Mouse (Mus musculus): ENCODE measurements around the gene Zfyve28.

Zfyve28 gene

DNA sequence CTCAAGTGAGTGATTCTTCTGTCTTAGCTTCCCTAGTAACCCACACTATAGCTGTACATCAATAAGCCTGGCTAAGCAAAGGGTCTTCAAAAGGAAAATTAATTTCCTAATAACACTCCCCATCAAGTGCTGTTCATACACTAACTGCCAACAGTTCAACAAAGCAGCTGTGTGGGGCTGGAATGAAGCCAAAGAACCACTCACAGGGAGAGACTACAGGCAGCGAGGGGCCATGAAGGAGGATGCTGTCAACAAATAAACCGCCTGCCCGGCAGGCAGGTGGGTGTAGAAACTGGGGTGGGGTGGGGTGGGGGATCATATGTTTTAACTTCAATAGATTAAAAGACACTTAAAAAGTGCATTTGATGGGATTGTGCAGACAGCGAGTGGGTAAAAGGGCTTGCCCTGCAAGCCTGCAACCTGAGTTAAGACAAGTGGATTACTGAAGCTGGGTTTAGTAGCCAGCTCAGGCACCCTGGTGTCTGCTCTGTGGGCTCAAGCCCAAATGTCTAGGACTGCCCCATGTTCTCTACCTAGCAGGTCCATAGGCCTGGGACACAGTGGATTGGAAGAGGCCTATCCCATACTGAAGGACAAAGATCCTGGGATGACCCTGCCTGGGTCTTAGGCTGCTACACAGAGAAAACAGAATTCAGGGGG, 35.8 kb downstream of the Zfyve28 start:
- DNase-seq (ENCODE audit: low read depth, low spot score) = no peak

GRCm38 (mm10) chr5:34251794-34252193, 36.5 kb downstream of the Zfyve28 start:
- DNase-seq (ENCODE audit: low read depth, low spot score) = no peak

DNA sequence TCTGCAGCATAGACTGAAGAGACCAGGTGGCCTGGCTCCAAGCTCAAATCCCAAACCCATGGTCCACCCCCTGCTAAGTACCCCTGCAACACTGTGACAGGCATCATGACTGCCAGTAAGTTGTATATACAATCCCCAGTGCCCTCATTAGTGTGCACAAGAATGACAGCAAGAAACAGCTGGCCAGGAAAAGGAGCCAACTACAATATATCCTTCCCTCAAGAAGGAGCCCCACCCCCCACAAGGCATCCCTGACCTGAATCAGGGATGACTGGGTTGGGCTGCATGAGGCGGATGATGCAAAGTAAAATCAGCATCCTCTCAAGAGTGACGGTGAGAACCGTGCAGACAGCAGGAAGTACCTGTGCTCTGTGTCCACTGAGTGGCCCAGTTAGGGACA, 38.2 kb downstream of the Zfyve28 start:
- no peak for DNase-seq (ENCODE audit: low read depth, low spot score)

DNA sequence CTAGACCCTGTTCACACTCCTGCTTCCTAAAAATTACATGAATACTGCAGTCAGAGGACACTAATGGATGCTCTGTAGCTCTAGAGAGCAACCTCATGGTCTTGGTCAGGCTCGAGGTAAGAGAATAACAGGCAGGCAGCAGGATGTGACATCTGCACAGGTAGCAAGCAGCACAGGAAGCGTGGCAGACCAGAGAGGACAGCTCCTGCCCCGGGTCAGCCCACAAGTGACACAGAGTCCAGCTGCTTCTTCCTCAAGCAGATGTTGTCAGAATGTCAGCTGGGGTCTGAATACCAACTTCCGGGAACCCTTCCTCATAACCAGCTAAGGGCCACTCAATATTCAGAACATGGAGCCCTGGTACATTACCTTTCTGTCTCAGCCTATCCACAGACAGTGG, 39.1 kb downstream of the Zfyve28 start:
- DNase-seq (ENCODE audit: low read depth, low spot score) = no peak

GRCm38 (mm10) chr5:34246443-34246842, 41.8 kb downstream of the Zfyve28 start:
- no peak for DNase-seq (ENCODE audit: low read depth, low spot score)

DNA sequence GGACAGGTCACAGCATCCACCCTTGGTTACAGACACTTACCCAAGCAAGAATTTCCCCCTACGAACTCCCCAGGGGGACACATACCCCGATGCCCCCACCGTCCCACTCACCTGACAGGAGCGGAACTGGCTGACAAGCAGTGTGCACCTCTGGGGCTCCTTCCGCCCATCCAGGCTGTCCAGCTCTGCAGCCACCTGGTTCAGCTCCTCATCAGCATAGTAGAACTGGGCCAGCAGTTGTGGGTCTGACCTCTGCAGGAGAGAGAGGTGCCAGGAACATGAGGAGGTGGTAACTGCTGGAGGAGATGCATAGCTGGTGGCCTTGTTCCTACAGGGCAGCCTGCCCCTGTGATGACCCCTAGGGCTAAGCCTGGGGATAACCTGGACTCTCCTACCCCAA, 45.2 kb downstream of the Zfyve28 start:
- DNase-seq (ENCODE audit: low read depth, low spot score) = no peak

GRCm38 (mm10) chr5:34242224-34242963, 45.9 kb downstream of the Zfyve28 start:
- peak; percentile 96 for DNase-seq (ENCODE audit: low read depth, low spot score)

DNA sequence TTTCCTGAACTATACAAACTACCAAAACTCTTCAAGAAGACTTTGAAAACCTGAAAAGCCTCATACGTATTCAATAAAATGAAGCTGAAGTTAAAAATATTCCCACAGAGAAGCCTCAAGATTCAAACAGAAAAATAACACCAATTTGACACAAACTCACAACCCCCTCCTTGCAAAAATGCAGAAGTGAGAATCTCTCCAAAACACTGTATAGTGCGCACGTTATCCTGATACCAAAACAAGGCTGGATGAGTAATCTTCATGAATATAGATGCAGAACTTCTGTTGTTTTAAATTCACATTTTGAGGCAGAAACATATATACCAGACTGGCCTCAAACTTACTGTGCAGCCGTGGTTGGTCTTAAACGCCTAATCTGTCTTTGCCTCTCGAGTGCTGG, 49.8 kb downstream of the Zfyve28 start:
- no peak for DNase-seq (ENCODE audit: low read depth, low spot score)

DNA sequence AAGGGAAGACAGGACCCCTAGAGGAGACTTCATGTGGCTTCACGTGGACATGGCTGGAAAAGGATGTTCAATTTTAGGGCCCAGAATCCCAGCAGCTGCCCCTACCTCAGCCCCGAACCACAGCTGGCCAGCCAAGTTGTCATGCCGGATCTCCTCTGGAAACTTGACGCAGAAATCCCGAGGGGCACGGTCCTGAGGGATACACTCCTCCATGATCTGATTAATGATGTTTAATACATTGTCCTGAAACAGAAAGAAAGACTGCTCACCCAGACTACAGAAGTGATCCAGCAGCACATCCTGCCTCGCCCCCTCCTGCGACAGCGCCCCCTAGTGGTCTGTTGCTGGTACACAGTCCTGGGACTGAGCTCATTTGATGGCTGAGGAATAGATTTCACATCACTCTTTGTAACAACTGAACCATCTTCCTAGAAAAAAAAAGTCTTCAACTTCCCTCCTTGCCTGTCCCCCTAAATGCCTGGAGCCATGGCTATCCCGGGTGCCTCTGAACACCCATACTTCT, 52.3 kb downstream of the Zfyve28 start:
- no peak for DNase-seq (ENCODE audit: low read depth, low spot score)

DNA sequence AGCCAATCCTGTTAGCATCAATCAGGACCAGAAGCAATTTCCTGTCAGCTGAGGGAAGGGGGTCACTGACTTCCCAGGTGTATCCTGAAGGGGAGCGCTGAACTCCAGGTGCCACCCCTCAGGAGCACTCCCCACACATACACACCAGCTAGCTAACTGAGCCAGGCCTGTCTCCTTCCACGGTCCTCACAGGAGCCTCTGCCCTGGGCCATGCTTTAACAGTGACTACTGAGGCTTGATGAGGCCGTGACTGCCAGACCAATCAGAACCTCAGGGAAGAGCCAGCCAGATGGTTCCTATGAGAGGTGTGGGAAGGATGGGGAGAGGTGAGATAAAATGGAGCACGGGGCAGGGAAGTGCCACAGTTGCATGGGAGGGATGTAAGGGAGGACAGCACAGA, 53.2 kb downstream of the Zfyve28 start:
- DNase-seq (ENCODE audit: low read depth, low spot score) = no peak

- no peak for DNase-seq (ENCODE audit: low read depth, low spot score)
These were observed 55.1 kb downstream of the Zfyve28 start for GRCm38 (mm10) chr5:34233221-34233515.

DNA sequence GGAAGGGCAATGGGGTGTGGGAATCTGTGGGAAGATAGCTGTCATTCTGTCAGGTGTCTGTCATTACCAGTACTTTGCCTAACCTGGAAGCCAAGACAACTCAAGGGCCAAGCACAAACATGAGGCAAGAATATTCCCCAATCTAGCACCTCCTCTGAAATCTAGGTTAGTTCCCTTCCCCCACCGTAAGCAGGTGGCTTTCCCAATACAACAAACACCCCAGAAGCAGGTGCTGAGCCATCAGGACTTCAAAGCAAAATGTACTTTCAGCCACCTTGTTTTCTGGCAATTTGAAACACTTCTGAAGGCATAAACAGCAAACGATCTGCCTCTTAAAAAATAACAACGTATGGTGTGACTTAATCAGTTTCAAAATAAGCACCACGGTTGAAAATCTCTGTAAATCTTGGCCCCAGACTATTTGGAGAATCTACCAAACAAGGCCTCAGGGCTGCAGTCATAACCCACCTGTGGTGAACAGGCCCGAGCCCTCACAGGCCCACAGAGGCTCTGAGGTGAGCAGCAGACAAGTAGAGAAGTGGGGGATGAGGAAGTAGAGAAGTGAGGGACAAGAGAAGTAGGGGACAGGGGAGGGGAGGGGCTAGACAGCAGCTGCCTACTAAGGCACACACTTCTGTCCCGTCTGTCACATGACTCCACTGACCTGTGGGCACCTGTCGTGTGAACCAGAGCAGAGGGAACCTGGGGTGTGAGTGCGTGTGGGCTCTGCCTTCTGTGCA, 55.6 kb downstream of the Zfyve28 start:
- DNase-seq (ENCODE audit: low read depth, low spot score) = no peak

- DNase-seq (ENCODE audit: low read depth, low spot score) = no peak
These were observed 56.3 kb downstream of the Zfyve28 start for GRCm38 (mm10) chr5:34231901-34232300.

DNA sequence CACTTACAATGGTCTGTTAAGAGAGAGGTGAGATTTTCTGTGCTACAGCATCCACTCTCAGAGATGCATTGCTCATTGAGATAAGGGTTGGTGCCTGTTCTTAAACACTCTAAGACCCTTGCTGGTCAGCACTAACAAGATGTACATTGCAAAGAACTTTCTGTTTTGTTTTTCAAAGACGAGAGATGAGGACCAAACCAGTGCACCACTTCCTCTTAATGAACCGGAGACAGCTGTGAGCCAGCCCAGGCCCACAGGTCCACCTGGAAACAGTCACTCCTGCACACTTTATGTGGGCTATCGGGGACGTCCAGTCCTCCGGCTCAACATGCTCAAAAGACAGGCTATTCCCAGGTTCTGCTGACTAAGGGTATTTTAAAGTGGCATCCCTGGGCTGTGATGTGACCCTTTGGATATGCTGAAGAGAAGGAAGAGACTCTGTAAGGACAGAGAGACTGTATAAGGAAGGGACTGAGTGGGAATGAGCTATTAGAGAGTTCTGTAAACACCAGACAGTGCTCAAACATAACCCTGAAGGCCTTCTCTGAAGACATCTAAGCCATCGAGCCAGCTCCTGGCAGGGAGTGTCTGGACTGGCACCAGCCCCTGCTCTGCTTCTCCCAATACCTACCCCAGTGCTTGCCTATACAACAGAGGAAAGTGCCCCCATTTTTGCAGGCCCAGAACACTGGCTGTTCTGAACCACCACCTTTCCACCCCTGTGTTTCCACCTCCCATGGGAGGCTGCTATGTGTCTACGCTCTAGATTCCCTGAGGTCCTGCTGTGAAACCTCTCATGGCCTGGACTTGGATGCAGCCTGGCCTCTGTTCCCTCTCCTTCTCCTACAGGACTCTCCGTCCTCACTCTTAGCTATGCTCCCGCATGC, 57.4 kb downstream of the Zfyve28 start:
- no peak for DNase-seq (ENCODE audit: low read depth, low spot score)

DNA sequence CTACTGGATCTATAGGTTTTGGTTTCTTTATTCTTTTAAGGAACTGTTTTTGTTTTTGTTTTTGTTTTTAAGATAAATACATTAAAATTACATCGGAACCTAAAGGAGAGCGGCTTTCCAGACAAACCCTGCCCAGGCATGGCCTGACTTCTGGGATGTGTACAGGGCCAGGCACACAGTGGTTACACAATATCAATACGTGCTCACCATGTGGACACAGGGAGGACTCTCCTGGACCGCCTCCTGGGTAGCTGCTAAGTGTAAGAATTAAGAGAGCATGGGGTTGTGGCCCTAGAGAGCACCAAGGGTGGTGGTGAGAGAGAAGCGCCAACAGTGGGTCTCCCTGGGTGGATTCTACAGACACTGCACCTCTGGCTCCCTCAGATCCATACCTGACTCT, 58.7 kb downstream of the Zfyve28 start:
- no peak for DNase-seq (ENCODE audit: low read depth, low spot score)

GRCm38 (mm10) chr5:34225516-34225915, 62.7 kb downstream of the Zfyve28 start:
- DNase-seq (ENCODE audit: low read depth, low spot score) = no peak

DNA sequence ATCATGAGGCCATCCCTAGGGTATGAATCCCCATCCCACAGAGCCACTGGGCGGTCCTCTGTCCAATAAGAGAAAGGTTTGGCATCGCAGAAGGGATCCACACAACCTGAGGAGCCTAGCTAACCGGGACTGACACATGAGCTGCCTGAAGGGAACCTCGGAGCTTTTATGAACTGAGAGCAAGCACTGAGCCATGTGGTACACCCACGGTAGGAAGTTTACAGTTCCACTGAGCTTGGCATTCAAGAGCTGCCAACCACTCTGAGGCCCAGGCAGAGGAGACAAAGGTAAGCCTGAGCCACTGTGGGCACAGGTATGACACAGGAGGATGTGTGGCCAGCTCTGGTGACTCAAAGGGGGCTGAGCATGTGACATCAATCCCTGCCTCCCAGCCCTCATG, 63.7 kb downstream of the Zfyve28 start:
- no peak for DNase-seq (ENCODE audit: low read depth, low spot score)

DNA sequence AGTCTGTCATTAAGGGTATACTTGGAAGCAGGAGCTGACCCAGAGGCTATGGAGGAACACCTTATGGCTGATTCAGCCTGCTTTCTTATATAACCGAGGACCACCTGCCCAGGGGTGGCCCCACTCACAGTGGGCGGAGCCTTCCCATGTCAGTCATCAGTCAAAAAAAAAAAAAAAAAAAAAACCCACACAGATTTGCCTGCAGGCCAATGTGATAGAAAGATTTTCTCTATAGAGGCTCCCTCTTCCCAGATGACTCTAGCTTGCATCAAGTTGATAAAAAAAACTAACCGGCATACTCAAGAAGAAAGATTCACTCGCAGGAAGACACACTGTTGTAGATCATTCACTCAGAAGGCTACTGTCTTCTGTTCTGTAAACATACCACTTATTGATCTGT, 68.2 kb downstream of the Zfyve28 start:
- no peak for DNase-seq (ENCODE audit: low read depth, low spot score)

- no peak for DNase-seq (ENCODE audit: low read depth, low spot score)
These were observed 69.6 kb downstream of the Zfyve28 start for GRCm38 (mm10) chr5:34218672-34219071.

GRCm38 (mm10) chr5:34217756-34218155, 70.5 kb downstream of the Zfyve28 start:
- DNase-seq (ENCODE audit: low read depth, low spot score) = no peak

DNA sequence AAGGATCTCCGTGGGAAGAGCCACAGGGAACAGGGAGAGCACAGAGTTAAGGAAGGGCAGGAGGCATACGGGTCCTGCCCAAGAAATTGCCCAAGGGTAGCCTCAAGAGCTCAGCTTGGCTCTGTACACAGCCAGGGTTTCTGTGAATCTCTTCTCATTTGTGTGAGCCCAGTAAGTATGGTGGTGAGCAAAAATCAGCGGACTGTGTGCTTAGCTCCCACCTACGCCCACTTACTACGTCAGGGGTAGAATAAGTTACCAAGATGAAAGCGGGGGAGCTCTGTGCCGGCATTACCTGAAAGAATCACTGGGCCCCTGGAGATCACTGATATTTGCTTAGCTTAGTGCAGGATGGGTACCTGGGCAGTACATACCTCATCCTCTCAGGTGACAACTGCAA, 72.2 kb downstream of the Zfyve28 start:
- DNase-seq (ENCODE audit: low read depth, low spot score) = no peak

GRCm38 (mm10) chr5:34213659-34214058, 74.6 kb downstream of the Zfyve28 start:
- no peak for DNase-seq (ENCODE audit: low read depth, low spot score)
